Mouse (Mus musculus): ENCODE measurements around the gene H2al1i. TPM values are rescaled to one million over a fixed set of nuclear protein-coding genes. Genes with fewer than 3 reads are reported as not detected.

H2al1i gene
- total and polyA plus RNA-seq, 3 experiments: not detected

- Histone ChIP-seq H3K4me1 (ENCODE audit: control insufficient read depth in 1 of 2, insufficient read depth in 2 of 2, low read length in 2 of 2) (no peaks in the 10 kb centered on the region), H3K27me3 (ENCODE audit: control insufficient read depth in 1 of 2, insufficient read depth in 2 of 2, low read length in 2 of 2) (no peaks in the 10 kb centered on the region), H3K9me3 (replicated peaks; ENCODE audit: insufficient read depth, low read length) (no peaks in the 10 kb centered on the region), H3K79me2 (ENCODE audit: control insufficient read depth, insufficient read depth, low read length, poor library complexity) (no peaks in the 10 kb centered on the region), H3K36me3 (ENCODE audit: control insufficient read depth in 1 of 2, insufficient read depth in 2 of 2, low read length in 2 of 2) (no peaks in the 10 kb centered on the region), H3K9ac (ENCODE audit: control insufficient read depth, low read depth, low read length, poor library complexity, severe bottlenecking) (no peak overlapping the region), H3K27ac (ENCODE audit: control insufficient read depth, low read depth, low read length) (no peak overlapping the region), H3K4me3 (ENCODE audit: control insufficient read depth in 1 of 2, insufficient read depth in 1 of 2, low read depth in 2 of 2, low read length in 2 of 2) (no peak overlapping the region)
- DNase-seq (ENCODE audit: low read depth, low spot score): no peak
- TF ChIP-seq CTCF (IDR thresholded peaks at IDR 0.05 in 2 of 3, conservative IDR thresholded peaks at IDR 0.05 in 1 of 3; ENCODE audit: control insufficient read depth in 1 of 3, insufficient read depth in 1 of 3, low read depth in 2 of 3, low read length in 3 of 3, poor library complexity in 1 of 3, severe bottlenecking in 1 of 3) (no peak), E2F4 (IDR thresholded peaks at IDR 0.05; ENCODE audit: borderline replicate concordance, low read depth, low read length) (no peak), CHD2 (IDR thresholded peaks at IDR 0.05; ENCODE audit: low read length) (no peak), ETS1 (IDR thresholded peaks at IDR 0.05; ENCODE audit: low read depth, low read length) (no peak), HCFC1 (IDR thresholded peaks at IDR 0.05; ENCODE audit: low read depth, low read length) (no peak), SMC3 (IDR thresholded peaks at IDR 0.05; ENCODE audit: low read depth, low read length) (no peak), BHLHE40 (IDR thresholded peaks at IDR 0.05; ENCODE audit: borderline replicate concordance, low read depth, low read length) (no peak), USF2 (IDR thresholded peaks at IDR 0.05; ENCODE audit: borderline replicate concordance in 1 of 2, insufficient read depth in 1 of 2, low read depth in 1 of 2, low read length in 2 of 2) (no peak), UBTF (IDR thresholded peaks at IDR 0.05; ENCODE audit: borderline replicate concordance, insufficient read depth, low read depth, low read length) (no peak), POLR2AphosphoS5 (IDR thresholded peaks at IDR 0.05; ENCODE audit: borderline replicate concordance, low read depth, low read length) (no peak), MEF2A (IDR thresholded peaks at IDR 0.05; ENCODE audit: extremely low read depth, insufficient replicate concordance, low read depth, low read length, poor library complexity, severe bottlenecking) (no peak), TCF12 (IDR thresholded peaks at IDR 0.05; ENCODE audit: low read depth, low read length) (no peak), NELFE (IDR thresholded peaks at IDR 0.05; ENCODE audit: low read depth, low read length) (no peak), POLR2AphosphoS2 (IDR thresholded peaks at IDR 0.05; ENCODE audit: low read length) (no peak), ZNF384 (IDR thresholded peaks at IDR 0.05; ENCODE audit: low read depth, low read length) (no peak), MAZ (IDR thresholded peaks at IDR 0.05; ENCODE audit: low read depth, low read length) (no peak)
Observed at GRCm38 (mm10) chrX:11363890-11364289, 39.4 kb downstream of the H2al1i start.

- Histone ChIP-seq H3K27ac (ENCODE audit: control insufficient read depth, low read depth, low read length) (no peak overlapping the region), H3K4me3 (ENCODE audit: control insufficient read depth in 1 of 2, insufficient read depth in 1 of 2, low read depth in 2 of 2, low read length in 2 of 2) (no peak overlapping the region), H3K9me3 (replicated peaks; ENCODE audit: insufficient read depth, low read length) (no peaks in the 10 kb centered on the region), H3K4me1 (ENCODE audit: control insufficient read depth in 1 of 2, insufficient read depth in 2 of 2, low read length in 2 of 2) (no peaks in the 10 kb centered on the region), H3K79me2 (ENCODE audit: control insufficient read depth, insufficient read depth, low read length, poor library complexity) (no peaks in the 10 kb centered on the region), H3K27me3 (ENCODE audit: control insufficient read depth in 1 of 2, insufficient read depth in 2 of 2, low read length in 2 of 2) (no peaks in the 10 kb centered on the region), H3K36me3 (ENCODE audit: control insufficient read depth in 1 of 2, insufficient read depth in 2 of 2, low read length in 2 of 2) (no peaks in the 10 kb centered on the region), H3K9ac (ENCODE audit: control insufficient read depth, low read depth, low read length, poor library complexity, severe bottlenecking) (no peak overlapping the region)
- DNase-seq (ENCODE audit: low read depth, low spot score): no peak
- TF ChIP-seq KAT2A (conservative IDR thresholded peaks at IDR 0.05; ENCODE audit: low read depth, low read length) (no peak), MXI1 (IDR thresholded peaks at IDR 0.05; ENCODE audit: low read depth, low read length) (no peak), ELF1 (IDR thresholded peaks at IDR 0.05; ENCODE audit: low read depth, low read length) (no peak), SMC3 (IDR thresholded peaks at IDR 0.05; ENCODE audit: low read depth, low read length) (no peak), ZKSCAN1 (IDR thresholded peaks at IDR 0.05; ENCODE audit: low read depth, low read length) (no peak), POLR2AphosphoS2 (IDR thresholded peaks at IDR 0.05; ENCODE audit: low read length) (no peak), TBP (IDR thresholded peaks at IDR 0.05; ENCODE audit: low read depth, low read length) (no peak), HCFC1 (IDR thresholded peaks at IDR 0.05; ENCODE audit: low read depth, low read length) (no peak), EP300 (IDR thresholded peaks at IDR 0.05; ENCODE audit: low read depth in 1 of 2, low read length in 2 of 2) (no peak)
Observed at GRCm38 (mm10) chrX:11365151-11365550, 40.7 kb downstream of the H2al1i start.
